Mouse (Mus musculus) testis, adult 2 months (tissue): ENCODE measurements around the gene Clec16a.

Experiments used
- CTCF ChIP-seq: fragments of 200-500 bp; IDR thresholded peaks from 2 replicates; pipeline ENCODE4 v1.5.1; 2012; ENCODE audit warnings: low read depth, mild to moderate bottlenecking, inconsistent platforms, low read length, moderate library complexity; ENCODE audit not compliant: control insufficient read depth, insufficient read depth, insufficient replicate concordance
- POLR2A ChIP-seq: fragments of 200-500 bp; IDR thresholded peaks from 2 replicates; pipeline ENCODE4 v1.6.1; 2012; ENCODE audit warnings: low read depth, mild to moderate bottlenecking, inconsistent platforms, low read length, moderate library complexity; ENCODE audit not compliant: control insufficient read depth

GRCm38 (mm10) chr16:10723816-10724647 lies 178.9 kb downstream of the Clec16a start:
- no peak for TF ChIP-seq CTCF
- TF ChIP-seq POLR2A = no peak
